Mouse (Mus musculus) heart, postnatal 0 days (tissue): Measurements from ENCODE around the gene Pik3ap1.

ENCODE experiments used
- CTCF ChIP-seq: IDR thresholded peaks from 2 replicates; pipeline ENCODE4 v1.5.1; 2016; ENCODE audit warnings: antibody characterized with exemption, control low read depth, low read depth
- EP300 ChIP-seq: IDR thresholded peaks from 2 replicates; pipeline ENCODE4 v1.6.1; 2016; ENCODE audit warnings: antibody characterized with exemption, low read depth

DNA sequence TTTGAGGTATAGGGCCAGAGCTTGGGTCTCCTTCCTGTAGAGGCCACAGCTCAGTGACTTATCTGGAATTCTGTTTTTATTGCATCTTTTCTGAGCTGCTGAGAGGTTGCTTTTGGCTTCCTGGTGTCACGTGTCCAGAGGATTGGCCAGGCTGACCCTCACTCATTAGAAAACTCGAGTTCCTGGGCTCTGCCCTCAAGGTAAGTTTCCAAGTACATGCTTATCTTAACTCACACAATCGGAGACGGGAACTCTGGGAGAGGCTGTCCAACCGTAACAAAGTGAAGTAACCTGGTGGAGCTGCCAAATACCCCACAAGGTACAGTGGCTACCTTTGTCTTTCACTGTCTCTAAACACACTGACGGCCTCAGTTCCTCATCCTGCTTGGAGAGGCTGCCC lies 81.5 kb downstream of the Pik3ap1 start:
- TF ChIP-seq CTCF (no peak), EP300 (no peak)
